Mouse (Mus musculus): ENCODE measurements at regions not wholly inside any gene's neighbourhood (a gene's known extent, or its start where the extent isn't known, plus 50 kb on each side); places are given as distances from the start of the nearest gene placed in this dataset.

DNA sequence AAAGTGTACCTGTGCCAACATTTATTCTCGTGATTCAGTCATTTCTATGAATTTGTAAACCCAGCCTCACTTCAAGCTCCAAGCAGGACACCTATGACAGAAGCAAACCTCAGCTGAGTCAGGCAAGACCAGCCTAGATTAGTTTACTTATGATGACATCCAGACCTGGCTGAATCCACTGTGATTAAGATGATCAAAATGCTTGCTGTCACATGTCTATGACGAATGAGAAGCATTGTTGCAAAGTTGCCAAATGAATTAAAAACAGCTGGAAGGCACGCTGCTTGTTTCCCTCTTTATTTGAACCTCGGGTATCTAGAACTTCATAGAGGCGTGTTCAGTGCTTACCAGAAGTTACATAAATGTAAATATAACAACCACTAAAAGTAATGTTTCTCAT lies 95.9 kb upstream of the Itga4 start:
- TF ChIP-seq E2F4 (IDR thresholded peaks at IDR 0.05; ENCODE audit: borderline replicate concordance, low read depth, low read length), result no peak
- TF ChIP-seq RCOR1 (IDR thresholded peaks at IDR 0.05; ENCODE audit: low read depth, low read length), result no peak
- TF ChIP-seq POLR2A (IDR thresholded peaks at IDR 0.05; ENCODE audit: control insufficient read depth in 1 of 2, insufficient read depth in 1 of 2, low read depth in 1 of 2, low read length in 2 of 2, poor library complexity in 1 of 2), result no peak

All from MEL (cell line).